Mouse (Mus musculus) right cerebral cortex, postnatal 25 days (tissue): Measurements from ENCODE around the gene Gm29423.
"Not testable (repeated sequence)": the region's sequence is repeated elsewhere in the genome, so short reads cannot be mapped to it uniquely, and the experiment has no call there.

Experiments used
- DNase-seq: peaks from one replicate; pipeline ENCODE4 v3.0.0; 2022

The Gm29423 gene

DNA sequence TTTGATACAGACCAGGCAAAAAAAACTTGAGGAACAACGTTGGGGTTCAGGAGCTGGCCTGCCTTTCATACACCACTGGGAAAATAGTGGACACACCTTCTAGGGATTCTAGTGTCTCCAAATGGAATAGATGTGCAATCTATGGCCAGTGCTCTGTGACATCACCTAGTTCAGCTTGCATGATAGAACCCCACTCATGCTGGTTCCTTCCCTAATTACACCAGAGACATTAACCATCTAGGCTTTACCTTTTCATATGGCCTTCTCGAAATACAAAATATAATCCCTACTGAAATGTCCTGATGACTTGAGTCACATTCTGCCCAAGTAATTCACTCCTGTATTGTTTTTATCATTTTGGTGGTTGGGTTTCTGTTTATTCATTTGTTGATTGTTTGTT lies at the start of gene Gm29423, which contains the start of gene Gm29644:
Gene Gm29423, minus strand, starts transcription at position 101 of the 400 bp plus-strand sequence.
Gene Gm29644, minus strand, starts transcription at position 157 of the 400 bp plus-strand sequence.
- not testable (repeated sequence) for DNase-seq

DNA sequence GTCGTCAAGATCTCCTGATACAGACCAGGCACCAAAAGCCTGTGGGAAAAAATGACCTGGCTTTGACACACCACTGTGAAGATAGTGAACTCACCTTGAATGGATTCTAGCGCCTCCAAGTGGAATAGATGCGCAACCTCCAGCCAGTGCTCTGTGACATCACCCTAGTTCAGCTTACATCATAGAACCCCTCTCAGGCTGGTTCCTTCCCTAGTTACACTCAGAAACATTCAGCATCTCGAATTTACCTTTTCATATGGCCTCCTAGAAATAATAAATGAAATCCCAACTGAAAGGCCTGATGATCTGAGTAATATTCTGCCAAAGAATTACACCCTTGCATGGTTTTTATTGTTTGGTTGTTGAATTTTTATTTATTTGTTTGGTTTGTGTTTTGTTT lies 29.5 kb downstream of the Gm29423 start, which contains the start of gene Gm21118:
Gene Gm21118, minus strand, starts transcription at position 101 of the 400 bp plus-strand sequence.
- not testable (repeated sequence) for DNase-seq
